Comparison of ENCODE assay signal across 9 mouse cellular contexts in genomic region chr1:89929181-89929580, GRCm38 (mm10). TPM values are rescaled to one million over a fixed set of nuclear protein-coding genes. Genes with fewer than 3 reads are reported as not detected.
DNase-seq lines count a peak whose midpoint lies in the region; ATAC-seq and TF ChIP-seq lines count a peak whose summit lies in the region.
"Had no signal": no experiment of that assay in that cellular context is flagged by ENCODE, and none has a peak within 500 bp of the region (broad histone marks: within the 10 kb centered on the region; RNA-seq: fewer than 3 reads in every experiment).

No protein-coding gene starts in this region.

- no peak for TF ChIP-seq EP300 in liver, postnatal 0 days (IDR thresholded peaks at IDR 0.05; ENCODE audit: low read depth)

- peaks cover 67% of the 10 kb centered on the region for H3K27me3 ChIP-seq in E14TG2a.4 (ENCODE audit: insufficient read depth, low read length)
- peaks cover 99% of the 10 kb centered on the region for H3K27me3 ChIP-seq in hindbrain, embryonic 10.5 days (ENCODE audit: insufficient read depth, poor library complexity, severe bottlenecking)
- H3K27me3 ChIP-seq in liver, postnatal 0 days (ENCODE audit: insufficient read depth, low read length), result peaks cover 98% of the 10 kb centered on the region

- H3K4me2 ChIP-seq in liver, postnatal 0 days (ENCODE audit: low read depth, low read length), result no peak overlapping the region; the same call in 1 of the 2 replicates

- no peak for DNase-seq in gastrocnemius, adult 2 months
- no peak for DNase-seq in gastrocnemius, postnatal 36 days
- peak; percentile 59 for DNase-seq in hindbrain, embryonic 10.5 days (ENCODE audit: low spot score)
- no peak for DNase-seq in liver, postnatal 0 days
- no peak for DNase-seq in cerebellum, adult 18-20 months
- DNase-seq in cerebellum, postnatal 10 days, result no peak
- DNase-seq in ovary, postnatal 10 days (ENCODE audit: low spot score), result no peak
- DNase-seq: kidney, adult 9 months had no signal

- WGBS in hindbrain, embryonic 10.5 days, result 0% methylated on average over 6 of the region's 6 CpGs
- WGBS in liver, postnatal 0 days (ENCODE audit: insufficient replicate concordance), result 3% methylated on average over 6 of the region's 6 CpGs

- H3K4me1 ChIP-seq in E14TG2a.4 (replicated peaks; ENCODE audit: low read depth, low read length), result peaks cover 86% of the 10 kb centered on the region
- H3K4me1 ChIP-seq in hindbrain, embryonic 10.5 days (replicated peaks), result peaks cover 98% of the 10 kb centered on the region
- H3K4me1 ChIP-seq in liver, postnatal 0 days (ENCODE audit: insufficient read depth), result peaks cover 11% of the 10 kb centered on the region

- no peak overlapping the region for H3K27ac ChIP-seq in gastrocnemius, adult 2 months
- peak overlapping the region; percentile 92 for H3K27ac ChIP-seq in hindbrain, embryonic 10.5 days
- H3K27ac ChIP-seq in liver, postnatal 0 days (ENCODE audit: low read depth), result no peak overlapping the region

- H3K9ac ChIP-seq in liver, postnatal 0 days (replicated peaks), result no peak overlapping the region

- intact Hi-C loops in gastrocnemius, adult 2 months (cut with DNase I), result no loop called here
- intact Hi-C loops in gastrocnemius, postnatal 36 days (cut with DNase I), result no loop called here

- H3K4me3 ChIP-seq in gastrocnemius, adult 2 months, result peak overlapping the region; percentile 43
- H3K4me3 ChIP-seq in E14TG2a.4 (replicated peaks; ENCODE audit: low read length), result peak overlapping the region; percentile 91
- H3K4me3 ChIP-seq in hindbrain, embryonic 10.5 days, result peak overlapping the region; percentile 77
- peak overlapping the region; percentile 2; the same call in 1 of the 2 replicates for H3K4me3 ChIP-seq in liver, postnatal 0 days (ENCODE audit: low read depth, low read length)

- peaks cover 50% of the 10 kb centered on the region for H3K36me3 ChIP-seq in E14TG2a.4 (ENCODE audit: insufficient read depth, low read length)
- H3K36me3 ChIP-seq in hindbrain, embryonic 10.5 days, result no peaks in the 10 kb centered on the region
- no peaks in the 10 kb centered on the region for H3K36me3 ChIP-seq in liver, postnatal 0 days (replicated peaks; ENCODE audit: insufficient read depth, low read length)

- no peaks in the 10 kb centered on the region for H3K9me3 ChIP-seq in E14TG2a.4 (ENCODE audit: low read length)
- H3K9me3 ChIP-seq in hindbrain, embryonic 10.5 days, result no peaks in the 10 kb centered on the region
- H3K9me3 ChIP-seq in liver, postnatal 0 days (ENCODE audit: low read length), result no peaks in the 10 kb centered on the region

- TF ChIP-seq CTCF in gastrocnemius, adult 2 months (IDR thresholded peaks at IDR 0.05), result no peak
- no peak for TF ChIP-seq CTCF in E14TG2a.4 (conservative IDR thresholded peaks at IDR 0.05; ENCODE audit: low read length)
- TF ChIP-seq CTCF in liver, postnatal 0 days (IDR thresholded peaks at IDR 0.05; ENCODE audit: low read depth), result no peak

- no peak for ATAC-seq in liver, postnatal 0 days

RNA-seq across cellular contexts. Expression of gene Gbx2, which starts 1.8 kb away (rescaled TPM):
- under 1 TPM in 1 of 2 experiments, not detected in 1; 0.56 TPM for total RNA-seq in gastrocnemius, adult 2 months (2021)
- under 1 TPM; 0.20 to 0.35 TPM for total RNA-seq in gastrocnemius, postnatal 36 days (2021)
- 27.2 and 41.2 TPM in 2 replicates for polyA plus RNA-seq in hindbrain, embryonic 10.5 days (2016; fragmentation: Nextera tagmentation; extraction: Ambion mirVana)
- polyA plus RNA-seq in liver, postnatal 0 days (2015; fragmentation: Nextera tagmentation; extraction: Ambion mirVana), result 0.52 and 0.57 TPM in 2 replicates

Comparison
In these comparisons a context has a peak if more than half of its experiments do, and no peak if none do; other contexts are left out.
1. H3K4me3 ChIP-seq: peak in every context shown above with its lines; median percentile 91 in E14TG2a.4; 77 in hindbrain, embryonic 10.5 days; 43 in gastrocnemius, adult 2 months; 2 in liver, postnatal 0 days.